Mouse (Mus musculus): ENCODE results near the gene Gm49373. TPM values are rescaled to one million over a fixed set of nuclear protein-coding genes. Genes with fewer than 3 reads are reported as not detected.
A peak's percentile ranks its signal among the peaks of the same experiment; 100 is the strongest.

Gm49373 gene
- polyA plus RNA-seq, 1 experiment from 2014 or later: 0.41 TPM

DNA sequence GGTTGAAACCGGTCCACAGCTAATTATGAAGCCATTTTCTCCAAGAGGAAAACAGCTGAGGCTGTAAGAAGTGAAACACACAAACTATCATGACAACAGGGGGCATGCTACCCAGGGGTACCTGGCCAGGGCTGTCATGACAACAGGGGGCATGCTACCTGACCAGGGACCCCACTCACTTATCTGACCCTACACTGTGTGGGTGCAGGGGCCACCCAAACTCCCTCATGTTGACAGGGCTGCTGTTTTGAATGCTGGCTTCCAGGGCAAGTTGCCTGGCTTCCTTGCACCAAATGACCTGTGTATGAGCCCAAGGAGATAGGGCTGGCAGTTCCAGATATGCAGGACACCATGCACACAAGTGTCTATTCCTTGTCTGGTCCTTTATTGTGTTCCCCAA is 17.6 kb upstream of the Gm49373 start:
- Histone ChIP-seq H3K36me3 (ENCODE audit: control insufficient read depth, insufficient read depth, low read length) (peaks cover 48% of the 10 kb centered on the region), H3K4me1 (ENCODE audit: control insufficient read depth, insufficient read depth, low read length) (peaks cover 8% of the 10 kb centered on the region), H3K4me2 (ENCODE audit: low read length) (peak overlapping the region; percentile 88), H3K4me3 (ENCODE audit: low read depth, low read length) (peak overlapping the region; percentile 66), H3K27ac (ENCODE audit: low read depth, low read length) (no peak overlapping the region), H3K27me3 (replicated peaks; ENCODE audit: control insufficient read depth, insufficient read depth, low read length) (no peaks in the 10 kb centered on the region), H3K9ac (ENCODE audit: low read length) (peak overlapping the region; percentile 73), H3K9me3 (replicated peaks; ENCODE audit: control insufficient read depth, low read length) (no peaks in the 10 kb centered on the region)
- no peak for ATAC-seq
- no peak for DNase-seq (ENCODE audit: low spot score)
- 86% methylated on average over 1 of the region's 1 CpGs for WGBS

DNA sequence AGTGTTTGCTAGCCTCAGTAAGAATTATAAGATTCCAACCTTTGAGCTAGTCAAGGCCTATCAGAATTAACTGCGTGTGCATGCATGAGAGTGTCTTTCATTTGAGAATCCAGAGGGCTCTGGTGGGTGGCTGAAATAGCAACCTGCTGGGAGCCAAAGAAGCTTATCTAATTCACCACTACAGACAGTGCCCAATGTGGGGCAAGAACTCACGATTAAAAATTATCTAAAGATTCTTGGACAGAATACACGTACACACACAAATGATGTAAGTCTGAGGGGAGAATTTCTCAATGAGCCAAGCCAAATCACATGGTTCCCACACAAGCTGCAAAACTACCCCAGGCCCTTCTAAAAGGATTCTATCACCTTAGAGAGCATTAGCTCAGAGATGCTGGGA is 10.4 kb upstream of the Gm49373 start:
- Histone ChIP-seq H3K4me1 (ENCODE audit: control insufficient read depth, insufficient read depth, low read length) (no peaks in the 10 kb centered on the region), H3K27ac (ENCODE audit: low read depth, low read length) (no peak overlapping the region), H3K4me2 (ENCODE audit: low read length) (no peak overlapping the region), H3K9ac (ENCODE audit: low read length) (no peak overlapping the region), H3K4me3 (ENCODE audit: low read depth, low read length) (no peak overlapping the region), H3K36me3 (ENCODE audit: control insufficient read depth, insufficient read depth, low read length) (peaks cover 97% of the 10 kb centered on the region), H3K27me3 (replicated peaks; ENCODE audit: control insufficient read depth, insufficient read depth, low read length) (no peaks in the 10 kb centered on the region), H3K9me3 (replicated peaks; ENCODE audit: control insufficient read depth, low read length) (no peaks in the 10 kb centered on the region)
- whole genome bisulfite sequencing: 82% methylated on average over 3 of the region's 3 CpGs
- DNase-seq (ENCODE audit: low spot score): no peak
- ATAC-seq: no peak

DNA sequence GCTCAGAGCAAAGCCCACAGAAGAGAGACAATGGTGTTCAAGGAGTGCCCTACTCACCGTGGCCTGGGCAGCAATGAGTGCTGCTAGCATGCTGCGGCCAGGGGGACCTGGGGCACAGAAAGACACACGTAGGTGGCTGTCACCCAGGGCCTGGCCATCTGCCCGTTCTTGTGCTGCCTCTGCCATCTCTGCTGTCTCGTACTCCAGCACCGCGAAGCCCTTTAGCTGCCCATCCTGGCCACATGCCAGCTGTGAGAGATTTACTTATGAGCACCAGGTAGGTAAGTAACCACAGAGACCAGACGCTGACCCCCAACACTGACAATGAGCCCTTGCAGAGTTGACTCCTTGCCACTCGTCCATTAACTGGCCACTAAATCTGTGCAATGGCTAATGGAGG is 8.2 kb upstream of the Gm49373 start:
- H3K9me3 ChIP-seq (replicated peaks; ENCODE audit: control insufficient read depth, low read length): no peaks in the 10 kb centered on the region
- WGBS: 88% methylated on average over 9 of the region's 9 CpGs
- no peak overlapping the region for H3K4me2 ChIP-seq (ENCODE audit: low read length)
- no peak overlapping the region for H3K4me3 ChIP-seq (ENCODE audit: low read depth, low read length)
- H3K27me3 ChIP-seq (replicated peaks; ENCODE audit: control insufficient read depth, insufficient read depth, low read length): no peaks in the 10 kb centered on the region
- no peak for DNase-seq (ENCODE audit: low spot score)
- H3K36me3 ChIP-seq (ENCODE audit: control insufficient read depth, insufficient read depth, low read length): peaks cover 97% of the 10 kb centered on the region
- H3K9ac ChIP-seq (ENCODE audit: low read length): no peak overlapping the region
- ATAC-seq: no peak
- H3K4me1 ChIP-seq (ENCODE audit: control insufficient read depth, insufficient read depth, low read length): no peaks in the 10 kb centered on the region
- H3K27ac ChIP-seq (ENCODE audit: low read depth, low read length): no peak overlapping the region

DNA sequence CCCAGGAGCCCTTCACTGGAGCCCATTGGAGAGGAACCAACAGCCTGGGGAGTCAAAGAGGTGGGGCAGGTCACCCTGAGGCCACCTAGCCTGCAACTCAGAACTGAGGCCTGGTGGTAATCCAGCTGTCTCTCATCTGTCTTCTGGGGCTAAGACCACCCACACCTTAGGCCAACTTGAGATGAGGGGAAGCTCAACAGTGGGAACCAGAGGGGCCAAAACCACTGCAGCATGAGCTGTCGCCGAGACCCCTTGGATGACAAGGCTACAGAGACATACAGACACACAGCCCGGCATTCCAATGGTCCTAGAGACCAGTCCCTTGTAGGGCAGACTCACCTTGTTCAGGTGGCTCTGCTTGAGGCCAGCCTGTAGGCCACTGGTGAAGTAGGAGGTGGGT is 2.7 kb upstream of the Gm49373 start:
- no peaks in the 10 kb centered on the region for H3K9me3 ChIP-seq (replicated peaks; ENCODE audit: control insufficient read depth, low read length)
- H3K36me3 ChIP-seq (ENCODE audit: control insufficient read depth, insufficient read depth, low read length): peaks cover 64% of the 10 kb centered on the region
- peaks cover 8% of the 10 kb centered on the region for H3K4me1 ChIP-seq (ENCODE audit: control insufficient read depth, insufficient read depth, low read length)
- no peak overlapping the region for H3K9ac ChIP-seq (ENCODE audit: low read length)
- no peak overlapping the region for H3K27ac ChIP-seq (ENCODE audit: low read depth, low read length)
- no peaks in the 10 kb centered on the region for H3K27me3 ChIP-seq (replicated peaks; ENCODE audit: control insufficient read depth, insufficient read depth, low read length)
- DNase-seq (ENCODE audit: low spot score) (no peak), ATAC-seq (no peak)
- WGBS: 90% methylated on average over 3 of the region's 3 CpGs
- no peak overlapping the region for H3K4me2 ChIP-seq (ENCODE audit: low read length)
- no peak overlapping the region for H3K4me3 ChIP-seq (ENCODE audit: low read depth, low read length)

DNA sequence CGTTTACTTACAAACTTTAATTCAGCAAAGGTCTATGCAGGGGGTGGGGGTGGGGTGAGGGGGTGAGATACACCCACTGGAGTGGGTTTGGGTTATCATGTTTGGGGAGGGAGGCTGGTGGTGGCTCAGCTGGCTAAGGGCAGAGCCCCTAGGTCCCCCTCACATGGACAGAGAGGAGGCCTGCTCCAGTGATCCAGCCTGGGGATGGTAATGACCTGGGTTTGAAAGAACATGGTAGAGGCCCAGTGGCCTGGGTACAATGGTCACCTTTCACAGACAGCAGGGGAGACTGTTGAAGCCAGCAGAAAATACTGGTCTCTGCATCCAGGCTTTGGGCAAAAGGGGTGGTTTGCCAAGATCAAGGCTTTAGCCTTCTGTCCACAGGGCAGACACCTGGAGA is 1.3 kb upstream of the Gm49373 start:
- Histone ChIP-seq H3K9ac (ENCODE audit: low read length) (no peak overlapping the region), H3K4me2 (ENCODE audit: low read length) (no peak overlapping the region), H3K27ac (ENCODE audit: low read depth, low read length) (no peak overlapping the region), H3K4me1 (ENCODE audit: control insufficient read depth, insufficient read depth, low read length) (peaks cover 8% of the 10 kb centered on the region), H3K9me3 (replicated peaks; ENCODE audit: control insufficient read depth, low read length) (no peaks in the 10 kb centered on the region), H3K27me3 (replicated peaks; ENCODE audit: control insufficient read depth, insufficient read depth, low read length) (no peaks in the 10 kb centered on the region), H3K36me3 (ENCODE audit: control insufficient read depth, insufficient read depth, low read length) (peaks cover 49% of the 10 kb centered on the region), H3K4me3 (ENCODE audit: low read depth, low read length) (no peak overlapping the region)
- 77% methylated on average over 1 of the region's 1 CpGs for whole genome bisulfite sequencing
- no peak for DNase-seq (ENCODE audit: low spot score)
- ATAC-seq: no peak

DNA sequence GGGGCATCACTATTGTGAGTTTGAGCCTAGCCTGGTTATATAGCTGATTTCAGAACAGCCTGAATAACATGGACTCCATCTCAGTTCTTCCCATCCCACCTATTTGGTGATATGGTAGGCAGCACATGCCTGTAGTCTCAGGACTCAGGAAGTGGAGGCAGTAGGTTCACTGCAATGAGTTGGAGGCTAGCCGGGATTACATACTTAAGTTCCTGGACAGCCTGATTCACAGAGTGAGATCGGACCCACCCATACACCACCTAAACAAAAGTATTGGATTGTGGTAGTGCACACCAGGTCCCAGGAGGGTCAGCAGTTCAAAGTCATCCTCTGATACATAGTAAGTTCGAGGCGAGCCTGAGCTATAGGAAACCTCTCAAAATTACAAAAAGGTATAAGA is 255 bp downstream of the Gm49373 start:
- Histone ChIP-seq H3K4me2 (ENCODE audit: low read length) (peak overlapping the region; percentile 92), H3K4me3 (ENCODE audit: low read depth, low read length) (peak overlapping the region; percentile 82), H3K27me3 (replicated peaks; ENCODE audit: control insufficient read depth, insufficient read depth, low read length) (no peaks in the 10 kb centered on the region), H3K4me1 (ENCODE audit: control insufficient read depth, insufficient read depth, low read length) (peaks cover 8% of the 10 kb centered on the region), H3K36me3 (ENCODE audit: control insufficient read depth, insufficient read depth, low read length) (peaks cover 41% of the 10 kb centered on the region), H3K9me3 (replicated peaks; ENCODE audit: control insufficient read depth, low read length) (no peaks in the 10 kb centered on the region), H3K9ac (ENCODE audit: low read length) (peak overlapping the region; percentile 85), H3K27ac (ENCODE audit: low read depth, low read length) (no peak overlapping the region)
- WGBS: 17% methylated on average over 4 of the region's 4 CpGs
- ATAC-seq: peak; percentile 21
- DNase-seq (ENCODE audit: low spot score): peak; percentile 6

DNA sequence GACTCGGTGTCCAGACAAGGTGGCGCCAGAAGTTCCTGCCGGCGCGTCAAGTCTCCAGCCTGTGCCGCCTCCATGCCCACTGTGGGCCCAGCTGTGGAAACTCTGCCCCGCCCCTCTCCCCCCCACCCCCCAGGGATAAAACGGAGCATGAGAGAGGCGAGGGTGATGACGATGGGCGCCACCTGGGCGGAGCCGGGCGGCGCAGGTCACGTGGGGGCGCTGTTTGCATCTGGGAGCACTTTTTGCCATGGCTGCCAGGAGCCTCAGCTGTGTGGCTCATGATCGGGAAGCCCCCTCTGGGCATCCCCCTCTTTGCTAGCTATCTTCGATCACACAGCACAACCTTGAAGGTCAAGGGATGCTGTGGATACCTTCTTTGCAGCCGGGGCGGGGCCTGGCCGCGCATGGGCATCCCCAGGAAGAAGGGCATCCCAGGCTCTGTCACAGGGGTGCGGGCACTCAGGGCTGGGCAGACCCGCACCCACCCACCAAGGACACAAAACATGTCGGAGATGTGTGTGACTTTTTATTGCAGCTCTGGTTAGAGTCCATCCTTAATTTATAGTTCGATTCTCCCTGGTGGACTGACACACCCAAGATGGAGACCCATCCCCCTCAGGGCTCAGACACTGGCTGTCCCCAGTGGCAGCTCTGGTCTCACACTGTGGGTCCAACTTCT is 5.8 kb downstream of the Gm49373 start, which contains the start of gene Zglp1:
Gene Zglp1, minus strand, starts transcription at position 88 of the 679 bp plus-strand sequence.
- H3K4me1 ChIP-seq (ENCODE audit: control insufficient read depth, insufficient read depth, low read length): no peaks in the 10 kb centered on the region
- ATAC-seq (no peak), DNase-seq (ENCODE audit: low spot score) (no peak)
- peaks cover 39% of the 10 kb centered on the region for H3K36me3 ChIP-seq (ENCODE audit: control insufficient read depth, insufficient read depth, low read length)
- H3K9me3 ChIP-seq (replicated peaks; ENCODE audit: control insufficient read depth, low read length): no peaks in the 10 kb centered on the region
- WGBS: 83% methylated on average over 26 of the region's 27 CpGs
- H3K9ac ChIP-seq (ENCODE audit: low read length): no peak within 1 kb of the TSS
- no peak within 1 kb of the TSS for H3K4me2 ChIP-seq (ENCODE audit: low read length)
- H3K27me3 ChIP-seq (replicated peaks; ENCODE audit: control insufficient read depth, insufficient read depth, low read length): no peaks in the 10 kb centered on the region
- no peak within 1 kb of the TSS for H3K4me3 ChIP-seq (ENCODE audit: low read depth, low read length)
- H3K27ac ChIP-seq (ENCODE audit: low read depth, low read length): no peak within 1 kb of the TSS

DNA sequence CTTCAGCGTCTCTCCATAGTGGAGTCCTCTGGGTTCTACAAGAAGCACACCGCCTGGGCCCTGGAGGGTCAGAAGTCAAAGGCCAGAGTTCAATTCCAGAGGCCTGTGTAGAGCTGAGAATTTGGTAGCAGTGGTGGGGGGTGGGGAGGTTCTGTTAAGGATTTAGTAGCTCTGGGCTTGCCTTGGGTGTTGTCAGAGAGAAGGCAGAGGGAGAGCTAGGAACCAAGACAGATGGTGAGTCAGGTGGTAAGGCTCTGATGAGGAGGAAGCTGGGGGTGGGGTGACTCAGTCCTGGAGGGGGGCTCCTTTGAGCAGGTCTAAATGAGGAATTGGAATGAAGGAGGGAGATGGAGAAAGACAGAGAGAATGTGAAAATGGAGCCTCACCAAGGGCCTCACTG is 10.0 kb downstream of the Gm49373 start:
- WGBS: 87% methylated on average over 2 of the region's 2 CpGs
- no peak overlapping the region for H3K4me3 ChIP-seq (ENCODE audit: low read depth, low read length)
- H3K27me3 ChIP-seq (replicated peaks; ENCODE audit: control insufficient read depth, insufficient read depth, low read length): no peaks in the 10 kb centered on the region

DNA sequence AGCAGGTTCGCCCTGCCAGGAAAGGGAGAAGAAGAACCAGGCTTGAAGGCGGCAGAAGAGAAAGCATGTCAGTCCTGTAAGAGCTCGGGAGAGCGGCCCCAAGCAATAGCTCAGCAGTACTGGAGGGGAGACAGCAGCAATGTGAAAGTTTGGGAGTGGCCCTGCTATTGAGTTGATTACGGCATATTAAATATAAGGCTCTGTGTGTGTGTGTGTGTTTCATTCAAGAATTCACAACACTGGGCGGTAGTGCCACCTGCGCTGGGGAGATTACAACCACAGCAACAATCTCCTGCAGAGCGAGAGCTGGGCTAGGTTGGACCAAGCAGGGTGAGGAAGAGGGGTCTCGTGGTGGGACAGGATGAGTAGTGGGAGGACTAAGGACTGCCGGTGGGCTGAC is 21.3 kb downstream of the Gm49373 start:
- no peak overlapping the region for H3K4me2 ChIP-seq (ENCODE audit: low read length)
- H3K27ac ChIP-seq (ENCODE audit: low read depth, low read length): no peak overlapping the region
- no peaks in the 10 kb centered on the region for H3K36me3 ChIP-seq (ENCODE audit: control insufficient read depth, insufficient read depth, low read length)
- H3K9me3 ChIP-seq (replicated peaks; ENCODE audit: control insufficient read depth, low read length): no peaks in the 10 kb centered on the region
- ATAC-seq: no peak
- no peaks in the 10 kb centered on the region for H3K27me3 ChIP-seq (replicated peaks; ENCODE audit: control insufficient read depth, insufficient read depth, low read length)
- no peak overlapping the region for H3K9ac ChIP-seq (ENCODE audit: low read length)
- no peaks in the 10 kb centered on the region for H3K4me1 ChIP-seq (ENCODE audit: control insufficient read depth, insufficient read depth, low read length)
- DNase-seq (ENCODE audit: low spot score): no peak
- no peak overlapping the region for H3K4me3 ChIP-seq (ENCODE audit: low read depth, low read length)
- 66% methylated on average over 10 of the region's 10 CpGs for WGBS

More for the DNA sequence above, 10.0 kb downstream of the Gm49373 start:
- no peaks in the 10 kb centered on the region for H3K4me1 ChIP-seq (ENCODE audit: control insufficient read depth, insufficient read depth, low read length)
- no peak overlapping the region for H3K4me2 ChIP-seq (ENCODE audit: low read length)
- DNase-seq (ENCODE audit: low spot score) (no peak), ATAC-seq (no peak)
- H3K9ac ChIP-seq (ENCODE audit: low read length): no peak overlapping the region
- no peak overlapping the region for H3K27ac ChIP-seq (ENCODE audit: low read depth, low read length)
- no peaks in the 10 kb centered on the region for H3K9me3 ChIP-seq (replicated peaks; ENCODE audit: control insufficient read depth, low read length)
- H3K36me3 ChIP-seq (ENCODE audit: control insufficient read depth, insufficient read depth, low read length): peaks cover 34% of the 10 kb centered on the region

Data from forebrain, embryonic 14.5 days (tissue).